Mouse (Mus musculus) ES-Bruce4 (cell line): ENCODE data around the gene Als2.

ENCODE experiments used
- CTCF ChIP-seq: IDR thresholded peaks from one replicate; pipeline ENCODE4 v1.8.1; 2011; ENCODE audit warnings: low read depth, low read length
- POLR2A ChIP-seq: IDR thresholded peaks from one replicate; pipeline ENCODE4 v1.8.1; 2011; ENCODE audit warnings: low read length; ENCODE audit not compliant: insufficient read depth

DNA sequence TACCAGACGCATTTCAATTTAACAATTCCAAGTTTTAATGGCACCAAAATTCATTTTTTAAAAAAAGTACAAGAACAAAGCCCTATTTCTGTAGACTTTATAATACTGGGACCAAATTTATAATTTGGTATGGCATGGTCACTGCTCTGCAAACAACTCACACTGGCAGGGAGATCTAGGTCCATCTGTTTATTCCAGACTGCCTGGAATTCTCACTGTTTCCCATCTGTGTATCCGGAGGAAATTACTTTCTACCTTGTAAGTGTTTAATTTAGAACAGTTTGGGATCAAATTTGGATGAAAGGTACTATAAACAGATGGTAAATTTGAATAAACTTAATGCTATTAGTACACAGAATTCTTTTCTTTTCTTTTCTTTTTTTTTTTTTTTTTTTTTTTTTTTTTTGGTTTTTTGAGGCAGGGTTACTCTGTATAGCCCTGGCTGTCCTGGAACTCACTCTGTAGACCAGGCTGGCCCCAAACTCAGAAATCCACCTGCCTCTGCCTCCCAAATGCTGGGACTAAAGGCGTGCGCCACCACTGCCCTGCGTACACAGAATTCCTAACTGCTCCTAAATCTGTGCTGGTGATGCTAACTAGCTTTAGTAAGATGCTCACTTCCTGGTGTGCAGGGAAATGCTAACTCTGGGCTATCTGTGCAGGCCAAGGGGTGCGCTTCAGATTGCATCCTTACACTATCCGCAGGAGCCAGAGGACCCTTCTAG, 14.8 kb downstream of the Als2 start:
- no peak for TF ChIP-seq CTCF
- TF ChIP-seq POLR2A = no peak
